Mouse (Mus musculus): Measurements from ENCODE around the gene Efhc1.

- TF ChIP-seq POLR2A (IDR thresholded peaks at IDR 0.05; ENCODE audit: extremely low read depth, insufficient read depth, low read length) (no peak), CTCF (IDR thresholded peaks at IDR 0.05; ENCODE audit: extremely low read depth, insufficient read depth, low read length) (peak; percentile 78)
Measured at GRCm38 (mm10) chr1:20933457-20933856, 18.0 kb upstream of the Efhc1 start.

Data from cortical plate, adult 2 months (tissue).